Mouse (Mus musculus) retina, postnatal 1 day (tissue): ENCODE measurements around the gene Gimap1.
A peak's percentile ranks its signal among the peaks of the same experiment; 100 is the strongest.

ENCODE experiments used
- DNase-seq: peaks from one replicate; pipeline ENCODE4 v3.0.0-alpha.2; 2012

Gimap1 gene

GRCm38 (mm10) chr6:48740501-48741169 is 1.8 kb downstream of the Gimap1 start:
- no peak for DNase-seq

GRCm38 (mm10) chr6:48741273-48741672 is 2.4 kb downstream of the Gimap1 start:
- no peak for DNase-seq

DNA sequence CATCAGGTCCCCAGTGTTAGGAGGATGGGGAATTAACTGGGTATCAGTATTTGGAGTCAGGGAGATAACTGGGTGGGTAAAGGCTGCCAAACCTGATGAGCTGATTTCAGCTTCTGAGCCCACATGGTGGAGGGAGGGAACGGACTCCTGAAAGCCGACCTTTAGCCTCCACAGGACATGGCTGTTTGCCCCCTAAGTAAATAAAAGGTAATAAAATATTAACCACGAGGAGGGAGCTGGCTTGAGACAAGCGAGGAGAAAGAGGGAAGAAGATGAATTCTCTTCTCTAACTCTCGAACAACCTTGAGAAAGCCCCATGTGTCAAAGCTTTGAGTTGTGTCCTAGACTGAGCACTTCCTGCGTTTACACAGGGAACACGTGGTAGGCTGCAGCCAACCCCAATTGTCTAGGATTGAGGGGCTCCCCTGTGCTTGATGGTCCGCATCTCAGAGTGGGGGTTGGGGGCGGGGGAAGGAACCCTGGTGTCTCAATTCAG is 2.9 kb downstream of the Gimap1 start:
- no peak for DNase-seq

DNA sequence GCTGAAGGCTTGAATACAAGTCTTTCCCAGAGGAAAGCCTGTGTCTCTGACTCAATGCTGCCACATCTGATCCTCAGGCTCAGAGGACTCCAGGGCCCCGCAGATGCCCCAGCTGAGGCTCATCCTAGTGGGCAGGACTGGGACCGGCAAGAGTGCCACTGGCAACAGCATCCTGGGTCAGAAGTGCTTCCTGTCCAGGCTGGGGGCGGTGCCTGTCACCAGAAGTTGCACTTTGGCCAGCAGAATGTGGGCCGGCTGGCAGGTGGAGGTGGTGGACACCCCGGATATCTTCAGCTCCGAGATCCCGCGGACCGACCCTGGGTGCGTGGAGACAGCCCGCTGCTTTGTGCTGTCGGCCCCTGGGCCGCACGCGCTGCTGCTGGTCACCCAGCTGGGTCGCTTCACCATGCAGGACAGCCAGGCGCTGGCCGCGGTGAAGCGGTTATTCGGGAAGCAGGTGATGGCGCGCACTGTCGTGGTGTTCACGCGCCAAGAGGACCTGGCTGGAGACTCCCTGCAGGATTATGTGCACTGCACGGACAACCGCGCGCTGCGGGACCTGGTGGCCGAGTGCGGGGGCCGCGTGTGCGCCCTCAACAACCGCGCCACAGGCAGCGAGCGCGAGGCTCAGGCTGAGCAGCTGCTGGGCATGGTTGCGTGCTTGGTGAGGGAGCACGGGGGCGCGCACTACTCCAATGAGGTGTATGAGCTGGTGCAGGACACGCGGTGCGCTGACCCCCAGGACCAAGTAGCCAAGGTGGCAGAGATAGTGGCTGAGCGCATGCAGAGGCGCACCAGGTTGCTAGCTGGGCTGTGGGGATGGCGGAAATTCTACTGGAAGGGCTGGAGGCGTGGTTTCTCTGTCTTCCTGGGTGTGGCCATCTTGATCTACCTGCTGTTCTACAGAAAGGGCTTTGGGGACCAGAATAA is 3.8 kb downstream of the Gimap1 start:
- DNase-seq, result peak; percentile 34

GRCm38 (mm10) chr6:48745490-48745889 is 6.6 kb downstream of the Gimap1 start:
- DNase-seq, result no peak

DNA sequence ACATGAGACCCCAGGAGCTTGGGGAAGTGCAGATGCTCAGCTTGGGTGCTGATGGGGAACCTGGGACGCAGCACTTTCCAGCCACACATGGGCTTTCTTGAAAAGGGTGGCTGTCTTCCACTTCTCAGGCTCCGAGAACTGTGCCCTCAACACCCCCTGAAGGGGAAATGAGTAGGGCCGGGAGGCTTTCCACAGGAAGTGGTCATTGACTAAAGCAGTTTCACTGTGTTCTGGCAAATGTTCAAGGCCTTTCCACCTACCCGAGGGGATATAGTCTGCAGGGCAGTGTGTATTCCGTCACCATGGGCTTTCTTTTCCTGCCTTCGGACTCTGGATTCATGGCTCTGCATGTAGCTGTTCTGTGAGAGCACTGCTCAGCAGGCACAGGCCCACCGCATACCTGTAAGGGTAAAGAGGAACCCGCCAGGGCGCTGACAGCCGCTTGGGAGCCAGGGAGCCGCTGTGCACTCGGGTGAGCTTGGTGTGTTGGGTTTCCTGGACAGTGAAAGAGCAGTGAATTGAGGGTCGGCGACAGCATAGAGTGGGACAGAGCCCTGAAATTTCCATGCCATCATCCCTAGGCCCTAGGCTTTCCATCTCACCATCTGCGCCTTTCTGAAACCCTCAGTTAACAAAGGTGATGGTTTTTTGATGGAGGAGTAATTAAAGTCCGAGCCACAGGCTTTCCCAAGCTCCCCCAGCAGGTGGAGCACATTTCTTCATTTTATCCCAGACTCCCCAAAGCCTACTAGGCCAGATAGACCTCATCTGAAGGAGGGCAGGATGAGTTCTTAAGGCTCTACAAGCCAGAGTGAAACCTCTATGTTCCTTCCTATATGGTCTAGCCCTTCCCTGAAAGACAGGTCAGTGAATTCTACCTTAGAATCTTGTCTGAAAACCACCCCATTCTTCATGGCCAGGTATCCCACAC is 7.4 kb downstream of the Gimap1 start, which contains the start of gene Gimap5:
TSS of gene Gimap5 (plus strand) at position 239 of the 931 bp plus-strand sequence.
- peak; percentile 46 for DNase-seq

- no peak for DNase-seq
Measured at GRCm38 (mm10) chr6:48747091-48747966, 8.5 kb downstream of the Gimap1 start.

DNA sequence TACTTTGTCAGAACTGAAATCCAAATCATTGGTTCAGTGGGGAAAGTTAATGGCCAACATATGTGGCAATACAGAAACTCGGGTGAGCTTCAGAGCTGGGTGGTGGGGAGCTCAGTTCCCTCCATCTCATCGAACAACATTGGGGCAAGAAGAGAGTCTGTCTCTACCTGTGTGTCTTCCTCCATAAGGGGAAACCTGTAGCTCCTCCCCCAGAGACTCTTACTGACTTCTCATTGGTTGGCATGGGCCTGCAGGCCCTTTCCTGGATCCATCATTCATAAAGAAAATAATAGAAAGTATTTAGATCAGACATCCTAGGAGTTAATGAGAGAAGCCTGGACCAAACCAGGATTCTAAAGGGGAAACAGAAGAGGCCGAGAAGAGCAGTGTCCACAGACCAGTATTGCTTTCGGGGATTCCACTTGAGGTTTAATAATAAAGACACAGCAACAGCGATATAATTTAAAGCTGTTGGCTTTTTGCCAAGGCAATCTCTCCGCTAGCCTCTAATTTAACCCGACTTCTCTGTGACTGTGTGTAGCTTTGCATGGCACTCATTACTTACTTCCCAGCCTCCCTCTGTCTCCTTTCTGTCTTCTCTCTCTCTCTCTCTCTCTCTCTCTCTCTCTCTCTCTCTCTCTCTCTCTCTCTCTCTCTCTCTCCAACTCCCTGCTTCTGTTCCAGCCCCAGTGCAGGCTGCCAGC is 24.9 kb downstream of the Gimap1 start:
- peak; percentile 40 for DNase-seq

GRCm38 (mm10) chr6:48764496-48764895 is 25.6 kb downstream of the Gimap1 start:
- DNase-seq, result no peak

DNA sequence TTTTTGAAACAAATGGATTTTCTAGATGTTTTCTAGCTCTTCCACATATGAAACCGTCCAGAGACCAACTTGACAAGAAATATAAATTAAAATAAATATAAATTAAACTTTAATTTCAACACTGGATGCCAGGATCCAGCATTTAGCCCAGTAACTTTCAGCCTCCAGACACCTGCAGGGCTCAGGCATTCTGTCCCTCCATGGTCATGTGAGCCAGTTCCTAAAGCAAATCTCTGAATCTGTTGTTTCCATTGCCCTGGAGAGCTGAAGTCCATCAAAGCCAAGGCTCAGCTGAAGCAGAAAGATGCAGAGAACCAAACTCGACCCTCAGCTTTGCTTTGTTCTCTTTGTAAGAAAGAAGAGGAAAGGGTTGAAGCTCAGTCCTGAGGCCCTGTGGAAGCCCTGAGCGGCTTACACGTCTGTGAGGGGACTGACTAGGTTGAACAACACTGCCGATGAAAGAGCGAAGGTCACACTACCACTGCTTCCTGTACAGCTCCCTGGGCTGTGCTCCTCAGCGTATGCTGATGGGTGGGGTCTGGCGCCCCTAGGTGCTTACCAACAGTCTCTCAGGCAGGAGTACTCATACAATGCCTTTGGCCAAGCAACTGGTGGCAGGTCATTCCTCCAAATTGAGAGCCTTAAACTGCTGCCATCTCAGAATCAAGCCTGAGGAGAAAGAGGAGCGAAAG is 29.5 kb downstream of the Gimap1 start:
- no peak for DNase-seq

- no peak for DNase-seq
Measured at GRCm38 (mm10) chr6:48768933-48769332, 30.1 kb downstream of the Gimap1 start.

DNA sequence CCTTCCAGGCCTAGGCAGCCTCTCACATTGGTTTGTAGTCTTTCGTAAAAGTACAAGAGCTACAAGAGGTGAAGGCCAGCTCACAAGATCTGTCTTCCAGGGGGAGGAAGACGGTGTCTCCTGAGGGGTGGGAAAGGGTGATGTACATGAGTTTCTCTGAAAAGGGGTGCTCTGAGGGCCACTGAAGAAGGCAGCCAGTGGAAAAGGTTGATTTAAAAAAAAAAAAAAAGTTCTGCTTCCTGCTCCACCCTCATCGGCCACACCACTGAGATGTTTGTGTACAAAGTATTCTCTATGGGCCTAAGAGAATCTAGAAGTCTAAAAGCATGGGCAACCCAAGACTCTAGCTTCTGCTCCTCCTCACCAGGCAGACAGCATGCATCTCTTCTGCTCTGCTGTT is 31.8 kb downstream of the Gimap1 start, which contains the start of gene Gimap3:
TSS of gene Gimap3 (minus strand) at position 156 of the 400 bp plus-strand sequence.
- DNase-seq, result no peak

- DNase-seq, result peak; percentile 83
Measured at GRCm38 (mm10) chr6:48772030-48772429, 33.2 kb downstream of the Gimap1 start.

GRCm38 (mm10) chr6:48784406-48784805 is 45.6 kb downstream of the Gimap1 start:
- no peak for DNase-seq

DNA sequence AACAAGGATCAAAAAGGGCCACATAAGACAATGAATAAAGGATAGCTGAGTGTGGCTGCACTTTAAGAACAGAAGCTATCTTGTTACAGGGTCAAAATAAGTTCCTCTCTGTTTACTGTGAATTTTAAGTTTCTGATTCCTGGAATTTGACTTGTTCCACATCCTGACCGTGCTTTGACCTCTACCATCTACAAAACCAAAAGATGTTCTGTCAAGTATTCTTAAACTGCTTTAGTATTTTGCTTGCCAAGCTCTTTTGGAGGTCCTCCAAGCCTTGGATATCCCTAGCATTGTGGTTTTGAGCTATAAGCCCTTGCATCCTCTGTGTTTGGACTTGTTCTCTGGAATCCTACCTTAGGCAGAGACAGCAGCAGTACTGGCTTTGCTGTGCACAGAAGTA is 46.3 kb downstream of the Gimap1 start:
- no peak for DNase-seq

- no peak for DNase-seq
Measured at GRCm38 (mm10) chr6:48785601-48786000, 46.7 kb downstream of the Gimap1 start.

GRCm38 (mm10) chr6:48787867-48788266 is 49.0 kb downstream of the Gimap1 start:
- DNase-seq, result no peak
